Mouse (Mus musculus): ENCODE measurements around the gene Zswim3.

DNA sequence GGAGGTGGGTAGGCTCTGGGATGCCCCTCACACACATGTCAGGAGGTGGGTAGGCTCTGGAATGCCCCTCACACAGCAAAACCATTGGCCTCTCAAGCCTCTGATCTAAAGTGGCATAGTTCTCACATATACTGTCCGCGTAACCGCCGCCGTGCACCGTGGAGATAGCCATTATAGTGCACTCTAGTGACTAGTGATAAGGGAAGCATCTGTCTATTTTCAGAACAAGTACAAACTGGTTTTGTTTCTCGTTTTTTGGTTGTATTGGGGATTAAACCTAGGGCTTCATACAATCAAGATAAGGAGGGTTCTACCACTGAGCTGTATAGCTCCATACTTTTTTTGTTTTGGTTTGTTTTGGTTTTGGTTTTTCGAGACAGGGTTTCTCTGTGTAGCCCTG lies 10.9 kb downstream of the Zswim3 start:
- TF ChIP-seq GATA1 (IDR thresholded peaks at IDR 0.05; ENCODE audit: borderline replicate concordance, low read length) (no peak), FLI1 (IDR thresholded peaks at IDR 0.05; ENCODE audit: low read length) (no peak)
